Mouse (Mus musculus) hindbrain, embryonic 10.5 days (tissue): ENCODE data around the gene Morn4. TPM values are rescaled to one million over a fixed set of nuclear protein-coding genes. Genes with fewer than 3 reads are reported as not detected.

Source experiments
- DNase-seq: peaks from one replicate; pipeline ENCODE4 v3.0.0-alpha.2; 2017; ENCODE audit warnings: low spot score
- H3K27ac ChIP-seq: fragments of 300-500 bp; sonication (generic); 2 replicates; pipeline ENCODE4 v1.5.1; 2016; ENCODE audit warnings: mild to moderate bottlenecking, moderate library complexity
- H3K27me3 ChIP-seq: fragments of 300-500 bp; sonication (generic); 2 replicates; pipeline ENCODE4 v1.6.1; 2016; ENCODE audit warnings: mild to moderate bottlenecking; ENCODE audit not compliant: poor library complexity, insufficient read depth, severe bottlenecking
- H3K36me3 ChIP-seq: fragments of 300-500 bp; sonication (generic); 2 replicates; pipeline ENCODE4 v1.6.1; 2016; ENCODE audit warnings: mild to moderate bottlenecking, moderate library complexity
- H3K4me1 ChIP-seq: fragments of 300-500 bp; sonication (generic); replicated peaks from 2 replicates; pipeline ENCODE4 v1.6.1; 2016; ENCODE audit warnings: mild to moderate bottlenecking
- H3K4me3 ChIP-seq: fragments of 300-500 bp; sonication (generic); 2 replicates; pipeline ENCODE4 v1.5.1; 2016; ENCODE audit warnings: mild to moderate bottlenecking, moderate library complexity
- H3K9me3 ChIP-seq: fragments of 300-500 bp; sonication (generic); 2 replicates; pipeline ENCODE4 v1.6.1; 2016; ENCODE audit warnings: mild to moderate bottlenecking, moderate library complexity
- WGBS: fragments of 180-500 bp; shearing (Covaris S2); methylation state at CpG from one replicate; pipeline ENCODE4 v1.1.7; 2016; 5-methylcytosine and 5-hydroxymethylcytosine counted together
- polyA plus RNA-seq: library from polyadenylated mRNA; unstranded; fragments of >200 nt; fragmentation: Nextera tagmentation; extraction: Ambion mirVana; gene quantifications from 2 replicates; pipeline ENCODE4 v1.2.1, GENCODE M21; 2016

Morn4 gene
- polyA plus RNA-seq: 52.6 and 73.6 TPM in 2 replicates

DNA sequence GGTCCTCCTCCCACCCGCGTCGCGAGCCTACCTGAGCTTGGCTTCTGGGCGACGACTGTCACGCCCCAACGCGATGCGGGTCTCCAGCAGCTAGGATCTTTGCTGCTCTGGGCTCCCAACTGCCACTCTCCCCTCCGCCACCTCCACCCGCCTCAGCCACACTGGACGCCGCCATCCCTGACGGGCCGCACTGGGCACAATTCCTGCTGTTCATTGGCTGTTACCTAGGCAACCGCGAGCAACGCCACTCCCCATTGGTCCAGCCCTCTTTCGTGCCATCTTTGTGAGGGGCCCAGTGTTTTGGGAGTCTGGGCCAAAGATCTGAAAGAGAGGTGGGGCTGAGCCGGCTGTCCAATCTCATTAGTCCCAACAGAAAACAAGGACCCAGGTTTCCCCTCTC is at the start of gene Morn4:
Gene Morn4 (minus strand): TSS at position 192 of the 400 bp plus-strand sequence.
- H3K36me3 ChIP-seq: no peaks in the 10 kb centered on the region
- H3K27me3 ChIP-seq: no peaks in the 10 kb centered on the region
- H3K4me3 ChIP-seq: peak within 1 kb of the TSS; percentile 88
- peaks cover 30% of the 10 kb centered on the region for H3K4me1 ChIP-seq
- peak; percentile 96 for DNase-seq
- H3K27ac ChIP-seq: peak within 1 kb of the TSS; percentile 91
- H3K9me3 ChIP-seq: no peaks in the 10 kb centered on the region
- WGBS: under 1% methylated on average over 21 of the region's 21 CpGs

DNA sequence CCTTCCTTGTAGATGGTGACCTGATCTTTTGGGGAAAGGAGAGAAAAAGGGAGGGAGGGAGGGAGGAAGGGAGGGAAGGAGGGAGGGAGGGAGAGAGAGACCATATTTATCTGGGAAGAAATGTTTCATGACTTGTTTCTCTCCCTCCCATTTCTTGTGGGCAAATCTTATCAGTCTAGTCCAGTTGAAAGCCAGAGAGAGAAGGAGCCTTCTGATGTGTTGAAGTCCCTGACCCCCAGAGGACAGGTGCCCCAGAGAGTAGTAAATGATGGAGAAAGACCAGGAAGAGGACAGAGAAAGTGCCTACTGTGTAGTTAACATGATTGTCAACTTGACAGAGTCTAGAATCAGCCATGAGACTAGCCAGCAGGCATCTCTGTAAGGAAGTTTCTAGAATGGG is 48.9 kb upstream of the Morn4 start:
- Histone ChIP-seq H3K4me1 (peaks cover 11% of the 10 kb centered on the region), H3K27me3 (0 out of 2 replicates have a peak, but pooled peaks cover 5% of the 10 kb centered on the region), H3K27ac (no peak overlapping the region), H3K9me3 (no peaks in the 10 kb centered on the region), H3K36me3 (no peaks in the 10 kb centered on the region), H3K4me3 (no peak overlapping the region)
- DNase-seq: no peak

DNA sequence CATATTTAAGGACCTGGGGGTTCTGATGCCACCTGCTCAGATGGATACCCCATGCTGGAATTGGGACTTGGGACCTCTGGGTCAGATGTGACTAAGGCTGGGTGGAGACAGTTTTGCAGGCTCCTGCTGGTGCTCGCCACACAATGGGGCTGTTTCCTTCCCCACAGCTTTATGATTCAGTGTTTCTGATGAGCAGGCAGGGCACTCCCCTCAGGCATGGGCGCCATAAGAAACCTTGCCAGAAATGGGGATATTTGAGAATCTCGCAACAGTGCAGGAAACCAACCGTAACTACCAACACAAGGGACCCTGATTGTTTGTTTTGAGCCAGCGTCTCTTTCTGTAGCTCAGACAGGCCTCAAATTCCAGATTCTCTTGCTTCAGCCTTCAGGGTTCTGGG is 44.9 kb upstream of the Morn4 start:
- H3K27ac ChIP-seq: no peak overlapping the region
- H3K4me1 ChIP-seq: peaks cover 30% of the 10 kb centered on the region
- H3K4me3 ChIP-seq: no peak overlapping the region
- 70% methylated on average over 5 of the region's 5 CpGs for WGBS
- H3K9me3 ChIP-seq: no peaks in the 10 kb centered on the region
- peaks cover 17% of the 10 kb centered on the region; the same call in 1 of the 2 replicates for H3K27me3 ChIP-seq
- no peaks in the 10 kb centered on the region for H3K36me3 ChIP-seq
- DNase-seq: no peak

DNA sequence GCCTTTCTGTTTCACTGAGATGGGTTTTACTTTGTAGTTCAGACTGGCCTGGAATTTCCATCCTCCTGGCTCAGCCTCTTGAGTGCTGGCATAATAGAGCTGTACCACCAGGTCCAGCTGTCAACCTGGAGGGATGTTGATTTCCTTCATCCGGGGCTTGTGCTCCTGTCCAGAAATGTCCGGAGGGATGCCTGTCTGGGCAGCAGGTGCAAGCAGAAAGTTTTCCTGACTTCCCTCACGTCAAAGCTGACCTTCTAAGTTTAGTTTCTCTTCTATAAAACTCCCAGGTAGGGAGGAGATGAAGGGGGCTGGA is 44.1 kb upstream of the Morn4 start:
- H3K4me3 ChIP-seq: no peak overlapping the region
- no peaks in the 10 kb centered on the region for H3K36me3 ChIP-seq
- H3K9me3 ChIP-seq: no peaks in the 10 kb centered on the region
- H3K27me3 ChIP-seq: peaks cover 17% of the 10 kb centered on the region; the same call in 1 of the 2 replicates
- 0 out of 2 replicates have a peak overlapping the region, but pooled peaks have one; percentile 87 for H3K27ac ChIP-seq
- peaks cover 25% of the 10 kb centered on the region for H3K4me1 ChIP-seq
- WGBS: 71% methylated on average over 3 of the region's 3 CpGs
- no peak for DNase-seq

DNA sequence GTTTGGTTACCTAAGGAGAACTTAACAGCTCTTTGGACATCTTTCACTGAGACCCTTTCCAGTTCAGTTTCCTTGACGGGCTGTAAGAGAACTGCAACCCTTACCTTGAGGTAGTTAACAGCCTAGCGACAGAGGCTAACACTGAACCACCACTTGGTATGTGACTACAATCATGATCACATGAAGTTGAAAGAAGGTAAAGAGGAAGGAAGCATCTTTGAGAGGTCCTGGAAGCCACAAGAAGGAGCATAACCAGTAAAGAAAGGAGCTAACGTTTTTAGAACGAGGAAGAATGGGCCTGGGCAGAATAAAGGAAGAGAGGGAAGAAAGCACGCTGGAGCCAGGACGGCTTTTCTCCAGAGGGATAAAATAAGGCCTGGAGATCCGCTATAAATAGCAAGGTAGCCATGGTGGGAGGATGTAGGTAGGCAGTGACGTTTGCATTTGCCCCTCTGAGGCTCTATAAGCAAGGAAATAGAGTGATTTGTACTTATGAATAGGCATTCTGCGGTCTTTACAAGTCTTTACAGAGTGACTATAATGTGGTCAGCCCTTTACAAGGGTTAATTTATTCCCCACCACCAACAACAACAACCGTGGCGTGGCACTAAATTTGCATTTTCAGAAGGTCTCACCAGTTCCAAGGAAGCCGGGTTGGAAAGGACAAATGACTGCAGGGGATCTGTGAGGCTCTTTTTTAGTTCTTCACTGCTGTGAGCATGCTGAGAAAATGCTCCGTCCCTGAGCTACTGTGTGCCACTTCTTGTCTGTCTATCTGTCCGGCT is 43.5 kb upstream of the Morn4 start:
- peak overlapping the region; percentile 76 for H3K4me3 ChIP-seq
- DNase-seq: no peak
- peaks cover 17% of the 10 kb centered on the region; the same call in 1 of the 2 replicates for H3K27me3 ChIP-seq
- H3K27ac ChIP-seq: peak overlapping the region; percentile 87
- WGBS: 26% methylated on average over 14 of the region's 14 CpGs
- H3K4me1 ChIP-seq: peaks cover 26% of the 10 kb centered on the region
- H3K9me3 ChIP-seq: no peaks in the 10 kb centered on the region
- peaks cover 5% of the 10 kb centered on the region for H3K36me3 ChIP-seq

DNA sequence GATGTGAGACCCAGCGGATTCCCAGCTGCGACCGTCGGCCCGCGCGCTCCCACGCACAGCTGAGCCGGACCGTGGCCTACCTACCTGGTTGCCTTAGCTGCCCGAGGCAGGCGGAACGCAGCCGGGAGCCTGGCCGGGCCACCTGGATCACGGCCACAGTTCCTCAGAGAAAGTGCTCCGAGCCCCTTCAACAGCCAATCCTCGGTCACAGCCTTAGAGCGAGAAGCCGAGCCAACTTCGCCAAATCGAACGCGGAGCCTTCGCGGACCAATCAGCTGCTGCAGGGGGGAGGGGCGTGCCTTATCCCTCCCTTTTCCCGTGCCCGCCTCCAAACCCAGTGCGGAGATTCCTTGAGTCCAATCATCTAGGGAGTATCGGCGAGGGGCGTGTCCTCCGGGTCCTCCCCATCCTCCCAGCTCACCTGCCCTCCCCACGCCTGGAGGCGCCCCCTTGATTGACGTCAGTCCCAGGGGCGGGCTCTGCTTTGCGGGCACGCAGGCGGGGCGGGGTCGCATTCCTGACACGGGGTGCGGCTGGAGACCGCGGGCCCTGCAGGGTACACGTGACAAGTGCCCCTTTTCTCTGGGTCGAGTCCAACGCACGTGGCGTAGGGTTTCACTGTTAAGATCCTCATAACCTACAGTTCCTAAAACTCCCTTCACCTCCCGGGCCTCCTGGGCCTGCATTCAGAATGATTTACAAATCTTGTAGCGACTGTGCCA is 42.8 kb upstream of the Morn4 start, which contains the start of gene Avpi1:
Gene Avpi1 (minus strand): TSS at position 273 of the 722 bp plus-strand sequence.
- Histone ChIP-seq H3K27ac (peak within 1 kb of the TSS; percentile 87), H3K4me1 (peaks cover 29% of the 10 kb centered on the region), H3K4me3 (peak within 1 kb of the TSS; percentile 76), H3K36me3 (peaks cover 13% of the 10 kb centered on the region), H3K27me3 (peaks cover 17% of the 10 kb centered on the region; the same call in 1 of the 2 replicates), H3K9me3 (no peaks in the 10 kb centered on the region)
- peak; percentile 97 for DNase-seq
- under 1% methylated on average over 54 of the region's 54 CpGs for WGBS

DNA sequence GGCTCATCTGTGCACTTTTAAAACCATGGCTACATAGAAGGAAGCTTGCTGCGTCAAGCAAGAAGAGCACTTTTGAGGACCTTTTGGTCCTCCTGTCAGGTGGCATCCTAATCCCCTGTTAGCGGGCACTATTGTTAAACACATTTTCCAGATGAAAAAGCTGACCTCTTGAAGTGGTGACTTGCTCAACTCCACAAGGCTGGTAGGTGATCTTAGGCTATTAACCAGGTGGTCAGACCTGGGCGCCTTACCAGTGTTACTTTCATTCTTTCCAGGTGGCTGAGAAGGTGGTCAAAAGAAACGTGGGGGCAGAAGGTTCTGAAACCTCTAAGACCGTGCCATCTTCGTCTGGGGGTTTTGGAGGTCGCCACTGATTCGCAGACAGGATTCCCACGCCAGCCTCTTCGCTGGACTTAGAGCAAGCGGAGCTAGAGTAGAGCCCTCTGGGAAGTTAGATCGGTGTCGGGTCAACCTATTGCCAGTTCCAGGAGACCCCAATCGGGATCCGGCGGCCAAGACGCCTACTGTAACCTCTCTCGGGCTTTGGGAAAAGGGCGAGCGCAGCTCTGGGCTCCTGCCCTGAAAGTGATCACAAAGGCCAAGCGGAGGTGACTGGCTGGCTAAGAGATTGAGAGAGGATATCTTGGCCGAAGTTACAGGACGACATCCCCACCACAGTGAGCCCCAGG is 42.0 kb upstream of the Morn4 start:
- peaks cover 20% of the 10 kb centered on the region for H3K36me3 ChIP-seq
- H3K27ac ChIP-seq: peak overlapping the region; percentile 87
- no peaks in the 10 kb centered on the region for H3K9me3 ChIP-seq
- H3K4me3 ChIP-seq: peak overlapping the region; percentile 76
- DNase-seq: no peak
- H3K27me3 ChIP-seq: peaks cover 17% of the 10 kb centered on the region; the same call in 1 of the 2 replicates
- H3K4me1 ChIP-seq: peaks cover 29% of the 10 kb centered on the region
- 6% methylated on average over 23 of the region's 23 CpGs for WGBS

DNA sequence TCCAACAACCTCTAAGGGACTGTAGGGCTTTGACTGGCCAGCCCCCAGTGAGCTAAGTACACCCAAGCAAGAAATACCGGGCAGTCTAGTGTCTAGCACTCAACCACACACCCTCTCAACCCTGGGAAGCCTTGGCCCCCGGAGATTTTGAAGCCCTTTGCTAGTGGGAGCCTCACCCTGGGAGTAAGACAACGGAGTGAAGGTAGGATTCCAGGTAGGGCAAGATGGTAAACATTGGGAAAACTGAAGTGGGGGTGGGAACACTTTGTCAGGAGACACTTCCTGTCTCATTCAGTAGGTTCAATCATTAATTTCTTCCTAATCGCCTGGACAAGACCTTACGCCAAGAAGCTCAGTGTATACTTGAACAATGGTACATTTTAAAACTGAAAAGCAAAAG is 40.9 kb upstream of the Morn4 start:
- Histone ChIP-seq H3K27ac (no peak overlapping the region), H3K4me3 (no peak overlapping the region), H3K4me1 (peaks cover 29% of the 10 kb centered on the region), H3K27me3 (peaks cover 17% of the 10 kb centered on the region; the same call in 1 of the 2 replicates), H3K9me3 (no peaks in the 10 kb centered on the region), H3K36me3 (peaks cover 32% of the 10 kb centered on the region)
- 90% methylated on average over 5 of the region's 5 CpGs for WGBS
- DNase-seq: no peak

DNA sequence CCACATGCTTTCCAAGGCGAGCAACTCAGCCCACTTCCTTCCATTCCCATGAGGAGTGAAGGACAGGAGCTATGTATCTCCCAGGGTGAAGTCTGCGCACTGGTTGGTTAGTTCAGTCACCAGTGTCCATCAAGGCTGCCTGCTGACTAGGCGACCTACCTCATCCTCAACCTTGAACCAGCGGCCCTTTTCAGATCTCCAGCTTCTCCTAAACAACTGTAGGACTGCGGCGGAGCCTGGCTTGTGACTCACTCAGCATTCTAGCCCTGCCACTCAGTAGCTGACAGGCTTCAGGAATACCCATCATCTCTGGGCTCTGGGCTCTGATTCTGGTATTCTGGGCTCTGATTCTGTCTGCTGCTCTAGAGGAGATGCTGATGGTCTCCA is 40.1 kb upstream of the Morn4 start:
- 86% methylated on average over 6 of the region's 6 CpGs for WGBS
- H3K4me3 ChIP-seq: no peak overlapping the region

DNA sequence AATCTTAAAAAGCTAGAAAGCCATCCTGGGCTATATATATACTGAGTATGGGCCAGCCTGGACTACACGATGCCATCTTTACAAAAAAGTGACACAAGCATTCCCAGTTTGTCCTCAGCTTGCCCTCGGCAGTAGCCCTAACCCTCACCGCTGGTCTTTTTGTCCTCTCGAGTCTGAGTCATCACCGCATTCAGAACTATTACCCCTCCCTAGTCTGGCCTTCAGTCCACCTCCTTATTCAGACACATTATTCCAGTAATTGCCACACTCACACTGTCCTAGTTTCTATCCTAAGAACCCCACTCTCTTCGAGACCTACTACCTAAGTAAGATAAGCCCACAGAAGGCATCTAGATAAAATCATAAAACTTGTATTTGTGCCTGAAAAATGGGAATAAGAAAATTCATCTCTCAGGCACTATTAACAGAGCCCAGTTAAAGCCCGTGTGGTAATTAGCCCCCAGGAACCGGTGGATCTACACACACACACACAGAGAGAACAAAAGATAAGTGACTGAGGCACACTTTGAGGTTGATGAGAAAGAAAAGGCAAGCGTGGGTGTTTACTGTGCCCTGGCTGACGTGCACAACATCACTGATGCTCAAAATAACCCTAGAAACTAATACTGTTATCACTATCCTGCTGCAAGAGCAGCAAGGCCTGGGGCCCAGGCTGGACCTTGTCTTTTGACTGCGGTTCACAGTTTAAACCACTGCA is 39.5 kb upstream of the Morn4 start:
- no peak for DNase-seq
- Histone ChIP-seq H3K27ac (no peak overlapping the region), H3K4me1 (peaks cover 29% of the 10 kb centered on the region), H3K9me3 (no peaks in the 10 kb centered on the region), H3K27me3 (peaks cover 17% of the 10 kb centered on the region; the same call in 1 of the 2 replicates), H3K4me3 (no peak overlapping the region), H3K36me3 (peaks cover 46% of the 10 kb centered on the region)
- WGBS: 85% methylated on average over 11 of the region's 11 CpGs

More for the DNA sequence above, 40.1 kb upstream of the Morn4 start:
- Histone ChIP-seq H3K27me3 (peaks cover 17% of the 10 kb centered on the region; the same call in 1 of the 2 replicates), H3K4me1 (peaks cover 29% of the 10 kb centered on the region), H3K9me3 (no peaks in the 10 kb centered on the region), H3K27ac (no peak overlapping the region), H3K36me3 (peaks cover 40% of the 10 kb centered on the region)
- no peak for DNase-seq

DNA sequence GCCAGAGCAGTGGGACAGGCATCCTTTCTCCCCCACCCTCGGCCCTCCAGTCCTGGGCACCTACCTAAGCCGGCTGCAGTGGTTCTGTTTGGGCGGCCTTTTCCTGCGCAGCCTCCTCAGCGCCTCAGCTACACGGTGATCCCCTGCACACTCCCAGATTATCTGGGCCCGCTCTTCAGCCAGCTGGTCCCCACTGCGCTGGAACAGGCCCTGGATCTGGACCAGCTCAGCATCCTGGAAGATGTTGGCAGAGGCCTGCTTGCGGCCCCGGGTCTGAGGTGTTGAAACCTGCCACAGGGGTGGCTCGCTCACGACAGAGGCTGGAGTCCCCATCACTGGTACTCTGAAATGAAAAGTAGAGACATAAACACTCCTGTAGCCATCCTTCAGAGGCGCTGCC is 38.5 kb upstream of the Morn4 start:
- Histone ChIP-seq H3K4me1 (peaks cover 22% of the 10 kb centered on the region), H3K36me3 (peaks cover 55% of the 10 kb centered on the region), H3K27me3 (peaks cover 12% of the 10 kb centered on the region; the same call in 1 of the 2 replicates), H3K27ac (no peak overlapping the region), H3K9me3 (no peaks in the 10 kb centered on the region), H3K4me3 (no peak overlapping the region)
- 88% methylated on average over 13 of the region's 13 CpGs for WGBS
- DNase-seq: no peak

DNA sequence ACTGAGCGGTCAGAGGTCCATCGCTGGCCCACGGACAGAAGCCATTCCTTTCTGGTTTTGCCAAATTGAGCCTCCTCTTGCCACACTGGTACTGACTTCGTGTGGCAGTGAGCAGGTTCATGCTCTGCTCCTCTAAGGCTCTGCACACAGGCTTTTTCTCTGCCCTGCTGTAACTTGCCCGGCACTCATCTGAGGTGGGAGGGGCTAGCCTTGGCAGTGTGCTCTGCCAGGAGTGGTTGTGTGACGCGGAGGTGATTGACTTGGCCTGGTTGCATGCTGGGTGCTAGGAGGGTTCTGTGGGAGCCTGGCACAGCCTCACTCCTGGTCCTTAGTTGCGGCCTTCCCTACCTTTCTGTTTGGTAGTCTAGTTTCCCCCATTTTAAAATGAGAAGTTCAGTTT is 34.3 kb upstream of the Morn4 start:
- no peaks in the 10 kb centered on the region for H3K27me3 ChIP-seq
- H3K4me3 ChIP-seq: no peak overlapping the region
- WGBS: 97% methylated on average over 8 of the region's 8 CpGs
- no peak for DNase-seq
- H3K9me3 ChIP-seq: no peaks in the 10 kb centered on the region
- H3K27ac ChIP-seq: no peak overlapping the region
- H3K36me3 ChIP-seq: peaks cover 97% of the 10 kb centered on the region
- H3K4me1 ChIP-seq: 0 out of 2 replicates have a peak, but pooled peaks cover 4% of the 10 kb centered on the region
